Mouse (Mus musculus): ENCODE data around the gene Cnpy4.

- no peak for TF ChIP-seq CTCF (IDR thresholded peaks at IDR 0.05; ENCODE audit: extremely low read depth, insufficient read length, insufficient replicate concordance, low read depth, low read length)
- TF ChIP-seq POLR2A (IDR thresholded peaks at IDR 0.05; ENCODE audit: low read depth, low read length): no peak
Observed at GRCm38 (mm10) chr5:138160224-138160762, 27.0 kb upstream of the Cnpy4 start.

Data from small intestine, adult 2 months (tissue).